Mouse (Mus musculus): ENCODE measurements around the gene Pdk3. TPM values are rescaled to one million over a fixed set of nuclear protein-coding genes. Genes with fewer than 3 reads are reported as not detected.

Gene Pdk3
- total and polyA plus RNA-seq, 3 experiments: 34.4 to 58.4 TPM; not detected in 1

GRCm38 (mm10) chrX:93750566-93750965, 81.4 kb downstream of the Pdk3 start:
- Histone ChIP-seq H3K4me1 (ENCODE audit: control insufficient read depth in 1 of 2, insufficient read depth in 2 of 2, low read length in 2 of 2) (peaks cover 3 to 21% of the 10 kb centered on the region in 2 experiments), H3K79me2 (ENCODE audit: control insufficient read depth, insufficient read depth, low read length, poor library complexity) (no peaks in the 10 kb centered on the region), H3K4me3 (ENCODE audit: control insufficient read depth in 1 of 2, insufficient read depth in 1 of 2, low read depth in 2 of 2, low read length in 2 of 2) (no peak overlapping the region), H3K36me3 (ENCODE audit: control insufficient read depth in 1 of 2, insufficient read depth in 2 of 2, low read length in 2 of 2) (peaks cover 0 to 15% of the 10 kb centered on the region in 2 experiments; a peak in 2 of 4 replicates), H3K27me3 (ENCODE audit: control insufficient read depth in 1 of 2, insufficient read depth in 2 of 2, low read length in 2 of 2) (no peaks in the 10 kb centered on the region), H3K9ac (ENCODE audit: control insufficient read depth, low read depth, low read length, poor library complexity, severe bottlenecking) (0 out of 2 replicates have a peak overlapping the region, but pooled peaks have one; percentile 17), H3K9me3 (replicated peaks; ENCODE audit: insufficient read depth, low read length) (no peaks in the 10 kb centered on the region), H3K27ac (ENCODE audit: control insufficient read depth, low read depth, low read length) (peak overlapping the region; percentile 66)
- peak; percentile 74 for DNase-seq (ENCODE audit: low read depth, low spot score)
- peak; percentile 61; the same call in 1 of the 2 replicates for TF ChIP-seq SIN3A (IDR thresholded peaks at IDR 0.05; ENCODE audit: low read length)
- peak; percentile 73 for TF ChIP-seq ETS1 (IDR thresholded peaks at IDR 0.05; ENCODE audit: low read depth, low read length)
- peak; percentile 73 for TF ChIP-seq TAL1 (IDR thresholded peaks at IDR 0.05; ENCODE audit: low read length)
- 0 out of 2 replicates have a peak, but pooled peaks have one; percentile 49 for TF ChIP-seq RCOR1 (IDR thresholded peaks at IDR 0.05; ENCODE audit: low read depth, low read length)
- 0 out of 2 replicates have a peak, but pooled peaks have one; percentile 67 for TF ChIP-seq MAZ (IDR thresholded peaks at IDR 0.05; ENCODE audit: low read depth, low read length)
- no peak for TF ChIP-seq BHLHE40 (IDR thresholded peaks at IDR 0.05; ENCODE audit: borderline replicate concordance, low read depth, low read length)
- peak; percentile 87 to 94 for TF ChIP-seq EP300 (IDR thresholded peaks at IDR 0.05; ENCODE audit: low read depth in 1 of 2, low read length in 2 of 2)
- TF ChIP-seq MYC (IDR thresholded peaks at IDR 0.05; ENCODE audit: low read depth, low read length): 0 out of 2 replicates have a peak, but pooled peaks have one; percentile 51
- no peak for TF ChIP-seq UBTF (IDR thresholded peaks at IDR 0.05; ENCODE audit: borderline replicate concordance, insufficient read depth, low read depth, low read length)
- peak; percentile 95 for TF ChIP-seq GATA1 (IDR thresholded peaks at IDR 0.05; ENCODE audit: low read depth, low read length)
- TF ChIP-seq TCF12 (IDR thresholded peaks at IDR 0.05; ENCODE audit: low read depth, low read length): peak; percentile 92
- no peak for TF ChIP-seq GABPA (IDR thresholded peaks at IDR 0.05; ENCODE audit: low read depth, low read length)
- 0 out of 2 replicates have a peak, but pooled peaks have one; percentile 37 for TF ChIP-seq MYB (IDR thresholded peaks at IDR 0.05; ENCODE audit: low read depth, low read length)

DNA sequence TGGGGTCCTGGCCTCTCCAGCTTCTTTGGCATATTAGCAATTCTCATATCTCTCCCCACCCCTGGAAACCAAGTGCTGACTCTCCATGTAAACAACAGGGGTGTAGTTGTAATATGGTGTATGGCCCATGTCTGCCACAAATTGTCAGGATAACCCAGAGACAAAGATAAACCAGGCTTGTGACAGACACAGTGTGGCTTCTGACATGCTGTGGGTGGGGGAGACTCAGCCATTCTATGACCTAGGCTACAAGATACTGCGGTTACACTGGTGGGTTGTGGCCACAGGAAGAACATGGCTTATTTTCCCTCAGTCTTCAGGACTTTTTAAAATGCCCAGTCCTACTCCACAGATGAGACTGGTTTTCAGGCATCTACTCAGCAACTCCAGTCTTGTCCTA, 82.8 kb downstream of the Pdk3 start:
- peaks cover 3 to 21% of the 10 kb centered on the region in 2 experiments for H3K4me1 ChIP-seq (ENCODE audit: control insufficient read depth in 1 of 2, insufficient read depth in 2 of 2, low read length in 2 of 2)
- H3K36me3 ChIP-seq (ENCODE audit: control insufficient read depth in 1 of 2, insufficient read depth in 2 of 2, low read length in 2 of 2): peaks cover 0 to 15% of the 10 kb centered on the region in 2 experiments; a peak in 2 of 4 replicates
- H3K4me3 ChIP-seq (ENCODE audit: control insufficient read depth in 1 of 2, insufficient read depth in 1 of 2, low read depth in 2 of 2, low read length in 2 of 2): no peak overlapping the region
- H3K79me2 ChIP-seq (ENCODE audit: control insufficient read depth, insufficient read depth, low read length, poor library complexity): no peaks in the 10 kb centered on the region
- no peaks in the 10 kb centered on the region for H3K27me3 ChIP-seq (ENCODE audit: control insufficient read depth in 1 of 2, insufficient read depth in 2 of 2, low read length in 2 of 2)
- H3K9ac ChIP-seq (ENCODE audit: control insufficient read depth, low read depth, low read length, poor library complexity, severe bottlenecking): no peak overlapping the region
- TF ChIP-seq KAT2A (conservative IDR thresholded peaks at IDR 0.05; ENCODE audit: low read depth, low read length) (no peak), SMC3 (IDR thresholded peaks at IDR 0.05; ENCODE audit: low read depth, low read length) (no peak), BHLHE40 (IDR thresholded peaks at IDR 0.05; ENCODE audit: borderline replicate concordance, low read depth, low read length) (no peak), NELFE (IDR thresholded peaks at IDR 0.05; ENCODE audit: low read depth, low read length) (no peak), TBP (IDR thresholded peaks at IDR 0.05; ENCODE audit: low read depth, low read length) (no peak), MAFK (IDR thresholded peaks at IDR 0.05; ENCODE audit: borderline replicate concordance, low read depth, low read length) (no peak), ETS1 (IDR thresholded peaks at IDR 0.05; ENCODE audit: low read depth, low read length) (no peak)
- peak; percentile 11 for DNase-seq (ENCODE audit: low read depth, low spot score)
- no peak overlapping the region for H3K27ac ChIP-seq (ENCODE audit: control insufficient read depth, low read depth, low read length)
- H3K9me3 ChIP-seq (replicated peaks; ENCODE audit: insufficient read depth, low read length): no peaks in the 10 kb centered on the region

All from MEL (cell line).